Mouse (Mus musculus): Measurements from ENCODE around the gene Yipf7. TPM values are rescaled to one million over a fixed set of nuclear protein-coding genes. Genes with fewer than 3 reads are reported as not detected.

The Yipf7 gene
- 0.16 TPM in 1 of 2 replicates, not detected in the other for polyA plus RNA-seq (2015; fragmentation: Nextera tagmentation; extraction: Ambion mirVana)

DNA sequence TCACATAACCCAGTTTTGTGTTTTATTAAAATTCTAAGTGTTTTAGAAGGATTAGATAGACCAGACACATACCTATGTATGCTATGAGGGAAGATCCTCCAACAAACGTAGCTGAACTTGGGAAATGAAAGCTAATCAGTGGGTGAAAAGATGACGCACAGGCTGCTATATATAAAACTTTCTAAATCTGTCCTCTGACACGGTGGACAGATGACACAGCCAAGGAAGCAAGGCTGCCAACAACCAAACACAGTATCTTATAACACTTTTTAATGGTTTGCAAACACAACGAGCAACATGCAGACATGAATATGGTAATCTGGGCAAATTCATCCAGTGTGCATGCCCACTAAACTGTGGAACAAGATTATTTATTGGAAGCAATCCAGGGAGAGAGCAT lies at the start of gene Yipf7:
Gene Yipf7 (minus strand): TSS at position 160 of the 400 bp plus-strand sequence.
- Histone ChIP-seq H3K4me2 (no peak within 1 kb of the TSS), H3K4me3 (replicated peaks) (no peak within 1 kb of the TSS), H3K27me3 (no peaks in the 10 kb centered on the region), H3K36me3 (replicated peaks) (no peaks in the 10 kb centered on the region), H3K27ac (replicated peaks) (no peak within 1 kb of the TSS), H3K9ac (no peak within 1 kb of the TSS), H3K9me3 (replicated peaks) (no peaks in the 10 kb centered on the region), H3K4me1 (replicated peaks) (no peaks in the 10 kb centered on the region)
- 51% methylated on average over 4 of the region's 4 CpGs for WGBS (ENCODE audit: insufficient replicate concordance)
- ATAC-seq (ENCODE audit: insufficient read depth) = no peak

DNA sequence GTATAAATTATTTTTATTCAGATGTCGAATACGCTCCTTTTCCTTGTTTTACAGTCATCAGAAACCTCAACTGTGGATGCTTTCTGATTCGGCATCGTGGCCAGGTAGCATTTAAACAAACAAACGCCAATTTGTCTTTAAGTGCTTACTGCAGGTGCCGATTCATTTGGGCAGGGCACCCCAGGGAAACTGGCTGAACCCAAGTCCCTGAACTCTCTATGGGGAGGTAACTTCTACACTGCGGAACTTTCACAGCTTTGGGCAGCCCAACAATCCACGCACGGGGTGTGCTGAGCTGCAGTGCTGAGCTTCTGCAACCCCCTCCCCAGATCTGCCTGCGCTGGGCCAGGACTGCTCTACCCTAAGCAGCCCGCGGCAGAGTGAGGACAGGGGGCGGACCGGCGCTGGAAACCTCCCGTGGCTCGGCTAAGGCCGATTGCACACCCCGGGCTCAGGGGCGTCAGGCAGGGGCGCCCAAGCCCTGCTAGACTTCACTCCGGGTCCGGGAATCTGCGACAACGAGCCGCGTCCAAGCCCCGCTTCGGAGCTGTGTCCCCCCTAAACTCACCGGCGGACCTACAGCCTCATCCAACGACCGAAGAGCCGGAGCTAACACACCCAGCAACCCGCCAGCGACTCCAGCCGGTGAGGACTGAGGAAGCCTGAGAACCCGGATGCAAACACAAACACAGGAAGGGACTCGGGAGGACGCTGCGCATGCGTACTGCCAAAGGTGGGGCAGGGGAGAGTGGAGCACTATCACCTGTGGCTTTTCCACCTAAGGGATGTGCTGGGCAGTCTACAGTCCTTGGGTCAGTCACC lies 49.4 kb upstream of the Yipf7 start, which contains the start of gene Gnpda2:
Gene Gnpda2 (minus strand): TSS at position 701 of the 822 bp plus-strand sequence.
- H3K27me3 ChIP-seq = no peaks in the 10 kb centered on the region
- H3K9ac ChIP-seq = peak within 1 kb of the TSS; percentile 66
- 0 out of 2 replicates have a peak, but pooled peaks cover 4% of the 10 kb centered on the region for H3K36me3 ChIP-seq (replicated peaks)
- H3K4me2 ChIP-seq = peak within 1 kb of the TSS; percentile 82
- peak; percentile 92 for ATAC-seq (ENCODE audit: insufficient read depth)
- 0 out of 2 replicates have a peak within 1 kb of the TSS, but pooled peaks have one; percentile 14 for H3K27ac ChIP-seq (replicated peaks)
- WGBS (ENCODE audit: insufficient replicate concordance) = 3% methylated on average over 42 of the region's 42 CpGs
- H3K4me1 ChIP-seq (replicated peaks) = peaks cover 7% of the 10 kb centered on the region
- H3K4me3 ChIP-seq (replicated peaks) = peak within 1 kb of the TSS; percentile 72
- H3K9me3 ChIP-seq (replicated peaks) = no peaks in the 10 kb centered on the region

- H3K27ac ChIP-seq (replicated peaks) = peak overlapping the region; percentile 66
- peaks cover 11% of the 10 kb centered on the region; the same call in 1 of the 2 replicates for H3K4me1 ChIP-seq (replicated peaks)
- peak overlapping the region; percentile 74 for H3K9ac ChIP-seq
- H3K4me2 ChIP-seq = peak overlapping the region; percentile 76
- no peaks in the 10 kb centered on the region for H3K27me3 ChIP-seq
- no peaks in the 10 kb centered on the region for H3K9me3 ChIP-seq (replicated peaks)
- 0 out of 2 replicates have a peak, but pooled peaks have one; percentile 3 for ATAC-seq (ENCODE audit: insufficient read depth)
- peaks cover 12% of the 10 kb centered on the region for H3K36me3 ChIP-seq (replicated peaks)
- 4% methylated on average over 16 of the region's 16 CpGs for WGBS (ENCODE audit: insufficient replicate concordance)
- peak overlapping the region; percentile 85 for H3K4me3 ChIP-seq (replicated peaks)
Observed at GRCm38 (mm10) chr5:69557404-69557935, 15.0 kb upstream of the Yipf7 start.

- peak within 1 kb of the TSS; percentile 74 for H3K9ac ChIP-seq
- ATAC-seq (ENCODE audit: insufficient read depth) = peak; percentile 95
- peak within 1 kb of the TSS; percentile 66 for H3K27ac ChIP-seq (replicated peaks)
- peaks cover 11% of the 10 kb centered on the region; the same call in 1 of the 2 replicates for H3K4me1 ChIP-seq (replicated peaks)
- 1% methylated on average over 72 of the region's 72 CpGs for WGBS (ENCODE audit: insufficient replicate concordance)
- no peaks in the 10 kb centered on the region for H3K9me3 ChIP-seq (replicated peaks)
- H3K36me3 ChIP-seq (replicated peaks) = peaks cover 11% of the 10 kb centered on the region
- H3K4me2 ChIP-seq = peak within 1 kb of the TSS; percentile 76
- H3K27me3 ChIP-seq = no peaks in the 10 kb centered on the region
- peak within 1 kb of the TSS; percentile 85 for H3K4me3 ChIP-seq (replicated peaks)
Observed at GRCm38 (mm10) chr5:69556628-69557403, 14.4 kb upstream of the Yipf7 start, which contains the start of gene Guf1. TSS of gene Guf1 (plus strand) at chr5:69556923.

DNA sequence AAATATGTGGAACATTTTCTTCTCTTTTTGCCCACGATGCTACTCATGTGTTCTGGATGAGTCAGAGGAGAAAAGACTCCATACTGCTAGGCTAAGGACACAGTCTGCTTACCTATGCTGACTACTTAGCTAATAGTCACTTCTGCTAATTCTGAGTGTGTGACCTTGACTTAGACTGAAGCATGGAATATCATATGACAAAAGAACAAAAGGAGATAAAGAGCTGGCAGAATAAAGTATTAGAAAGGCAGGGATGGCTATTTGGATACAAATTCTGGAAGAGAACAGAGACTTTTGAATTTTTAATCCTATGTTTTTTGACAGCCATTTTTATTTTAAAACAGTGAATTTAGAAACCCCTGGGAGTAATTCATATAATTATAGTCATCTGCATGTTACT lies 768 bp downstream of the Yipf7 start:
- Histone ChIP-seq H3K4me2 (no peak overlapping the region), H3K4me3 (replicated peaks) (no peak overlapping the region)
- WGBS (ENCODE audit: insufficient replicate concordance) = 60% methylated on average over 1 of the region's 1 CpGs

DNA sequence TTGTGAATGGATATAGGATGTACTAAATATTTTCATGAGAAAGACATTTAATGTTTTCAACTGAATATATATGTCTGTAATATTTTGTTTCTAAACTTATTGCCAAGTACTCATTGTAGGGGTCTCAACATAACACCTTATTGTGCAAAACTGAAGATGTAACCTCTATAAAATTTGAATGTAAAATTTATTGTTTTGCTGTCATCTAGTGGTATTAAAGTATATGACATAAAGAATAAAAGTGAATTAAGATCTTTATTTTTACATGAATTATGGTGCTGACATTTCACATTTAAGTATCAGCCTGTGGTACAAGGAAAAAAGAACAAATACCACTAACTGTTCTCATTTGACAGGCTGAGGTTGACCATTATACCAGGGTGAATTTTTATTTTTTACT lies 18.5 kb downstream of the Yipf7 start:
- H3K27ac ChIP-seq (replicated peaks) = no peak overlapping the region
- no peak overlapping the region for H3K9ac ChIP-seq
- H3K27me3 ChIP-seq = no peaks in the 10 kb centered on the region
- no peaks in the 10 kb centered on the region for H3K4me1 ChIP-seq (replicated peaks)
- H3K4me3 ChIP-seq (replicated peaks) = no peak overlapping the region
- H3K9me3 ChIP-seq (replicated peaks) = no peaks in the 10 kb centered on the region
- H3K36me3 ChIP-seq (replicated peaks) = no peaks in the 10 kb centered on the region
- no peak for ATAC-seq (ENCODE audit: insufficient read depth)
- no peak overlapping the region for H3K4me2 ChIP-seq

More for the DNA sequence above, 768 bp downstream of the Yipf7 start:
- Histone ChIP-seq H3K9me3 (replicated peaks) (no peaks in the 10 kb centered on the region), H3K9ac (no peak overlapping the region), H3K4me1 (replicated peaks) (no peaks in the 10 kb centered on the region), H3K27ac (replicated peaks) (no peak overlapping the region), H3K27me3 (no peaks in the 10 kb centered on the region), H3K36me3 (replicated peaks) (no peaks in the 10 kb centered on the region)
- no peak for ATAC-seq (ENCODE audit: insufficient read depth)

DNA sequence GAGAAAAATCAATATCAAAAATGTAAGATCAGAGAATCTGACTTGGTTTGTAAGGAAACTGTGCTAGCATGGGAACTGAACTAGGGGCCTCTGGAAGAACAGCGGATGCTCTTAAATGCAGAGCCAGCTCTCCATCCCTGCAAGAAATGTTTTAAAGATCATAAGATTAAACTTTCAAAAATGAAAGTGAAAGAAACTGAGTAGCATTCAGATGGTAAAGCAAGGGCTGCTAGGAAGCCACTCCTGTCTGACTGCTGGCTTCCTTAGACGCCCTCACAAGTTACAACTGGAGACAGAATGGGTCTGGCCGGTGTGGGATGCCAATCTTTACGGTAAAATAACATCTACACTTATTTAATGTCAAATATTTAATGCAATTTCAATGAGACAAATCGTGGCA lies 20.4 kb downstream of the Yipf7 start:
- H3K4me2 ChIP-seq = no peak overlapping the region
- no peak overlapping the region for H3K27ac ChIP-seq (replicated peaks)
- H3K9me3 ChIP-seq (replicated peaks) = no peaks in the 10 kb centered on the region
- no peak overlapping the region for H3K4me3 ChIP-seq (replicated peaks)
- 45% methylated on average over 5 of the region's 5 CpGs for WGBS (ENCODE audit: insufficient replicate concordance)
- H3K9ac ChIP-seq = no peak overlapping the region
- H3K4me1 ChIP-seq (replicated peaks) = no peaks in the 10 kb centered on the region
- no peaks in the 10 kb centered on the region for H3K27me3 ChIP-seq
- H3K36me3 ChIP-seq (replicated peaks) = no peaks in the 10 kb centered on the region
- ATAC-seq (ENCODE audit: insufficient read depth) = no peak

- WGBS (ENCODE audit: insufficient replicate concordance) = 29% methylated on average over 7 of the region's 7 CpGs
- no peak for ATAC-seq (ENCODE audit: insufficient read depth)
Observed at GRCm38 (mm10) chr5:69520661-69521278, 21.7 kb downstream of the Yipf7 start.

DNA sequence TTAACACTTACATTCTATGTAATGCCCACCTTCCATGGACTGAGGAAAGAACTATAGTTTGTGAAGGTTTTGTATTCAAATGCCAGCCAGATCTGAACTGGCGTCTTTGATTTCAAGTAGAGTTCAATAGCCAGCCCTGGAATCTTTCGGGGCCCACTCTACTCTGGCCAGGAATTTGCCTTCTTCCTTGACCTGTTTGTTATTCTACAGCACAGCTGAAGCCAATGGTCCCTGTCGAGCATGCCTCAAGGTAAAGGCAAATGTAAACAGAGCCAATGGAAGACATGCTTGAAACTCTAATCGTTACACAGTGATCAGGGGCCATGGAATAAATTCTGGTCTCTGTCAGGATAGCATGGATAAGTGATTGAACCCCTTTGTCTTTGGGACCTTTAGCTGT lies 30.2 kb downstream of the Yipf7 start:
- H3K9ac ChIP-seq = no peak overlapping the region
- H3K36me3 ChIP-seq (replicated peaks) = no peaks in the 10 kb centered on the region
- no peaks in the 10 kb centered on the region for H3K4me1 ChIP-seq (replicated peaks)
- H3K9me3 ChIP-seq (replicated peaks) = no peaks in the 10 kb centered on the region
- ATAC-seq (ENCODE audit: insufficient read depth) = no peak
- H3K4me2 ChIP-seq = no peak overlapping the region
- no peak overlapping the region for H3K4me3 ChIP-seq (replicated peaks)
- no peaks in the 10 kb centered on the region for H3K27me3 ChIP-seq
- WGBS (ENCODE audit: insufficient replicate concordance) = 64% methylated on average over 4 of the region's 4 CpGs
- no peak overlapping the region for H3K27ac ChIP-seq (replicated peaks)

More at GRCm38 (mm10) chr5:69520661-69521278, 21.7 kb downstream of the Yipf7 start:
- Histone ChIP-seq H3K9me3 (replicated peaks) (no peaks in the 10 kb centered on the region), H3K4me3 (replicated peaks) (no peak overlapping the region), H3K9ac (no peak overlapping the region), H3K27ac (replicated peaks) (no peak overlapping the region), H3K4me2 (no peak overlapping the region), H3K4me1 (replicated peaks) (no peaks in the 10 kb centered on the region), H3K36me3 (replicated peaks) (no peaks in the 10 kb centered on the region), H3K27me3 (no peaks in the 10 kb centered on the region)

DNA sequence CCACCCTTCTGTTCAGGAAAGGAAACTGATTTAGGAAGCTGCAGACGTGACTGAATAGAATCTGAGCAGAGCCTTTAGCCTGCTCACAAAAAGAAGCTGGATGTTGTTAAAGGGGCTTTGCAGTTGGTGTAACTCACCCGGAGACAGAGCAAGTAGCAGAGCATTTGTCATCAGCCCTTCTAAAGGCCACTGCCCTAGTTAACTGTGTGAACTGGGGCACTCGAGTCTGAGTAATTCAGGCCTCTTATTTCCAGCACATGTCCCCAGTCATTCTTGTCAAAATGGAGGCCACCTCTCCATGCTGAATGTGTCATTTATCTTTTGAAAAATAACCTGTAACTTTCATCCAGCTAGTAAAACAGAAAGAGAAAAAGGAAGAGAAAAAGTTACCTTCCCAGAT lies 30.8 kb downstream of the Yipf7 start:
- no peak for ATAC-seq (ENCODE audit: insufficient read depth)
- no peaks in the 10 kb centered on the region for H3K36me3 ChIP-seq (replicated peaks)
- WGBS (ENCODE audit: insufficient replicate concordance) = 51% methylated on average over 3 of the region's 3 CpGs
- no peak overlapping the region for H3K4me3 ChIP-seq (replicated peaks)
- H3K4me1 ChIP-seq (replicated peaks) = no peaks in the 10 kb centered on the region
- no peak overlapping the region for H3K9ac ChIP-seq
- no peak overlapping the region for H3K4me2 ChIP-seq
- H3K27ac ChIP-seq (replicated peaks) = no peak overlapping the region
- no peaks in the 10 kb centered on the region for H3K27me3 ChIP-seq
- H3K9me3 ChIP-seq (replicated peaks) = no peaks in the 10 kb centered on the region
